Mouse (Mus musculus): ENCODE data around the gene Hsf2bp. TPM values are rescaled to one million over a fixed set of nuclear protein-coding genes. Genes with fewer than 3 reads are reported as not detected.

Hsf2bp gene
- polyA plus RNA-seq, 2 experiments: 0.07 to 0.10 TPM

- Histone ChIP-seq H3K4me3 (ENCODE audit: insufficient read depth in 1 of 2, low read depth in 2 of 2, low read length in 2 of 2) (no peak overlapping the region), H3K4me2 (ENCODE audit: low read depth) (no peak overlapping the region), H3K27me3 (ENCODE audit: control insufficient read depth, insufficient read depth, low read length) (no peaks in the 10 kb centered on the region), H3K36me3 (replicated peaks; ENCODE audit: control insufficient read depth, insufficient read depth, low read depth) (peaks cover 18% of the 10 kb centered on the region), H3K9ac (replicated peaks) (no peak overlapping the region), H3K9me3 (ENCODE audit: control insufficient read depth, low read length) (no peaks in the 10 kb centered on the region), H3K27ac (no peak overlapping the region), H3K4me1 (replicated peaks; ENCODE audit: control insufficient read depth in 2 of 2, insufficient read depth in 2 of 2, low read length in 1 of 2) (no peaks in the 10 kb centered on the region)
- TF ChIP-seq EP300 (IDR thresholded peaks at IDR 0.05; ENCODE audit: low read depth) (no peak), CTCF (IDR thresholded peaks at IDR 0.05; ENCODE audit: low read depth) (no peak)
- DNase-seq (ENCODE audit: low read depth in 3 of 3, low spot score in 3 of 3): no peak
- ATAC-seq (ENCODE audit: insufficient read depth): no peak
- WGBS (ENCODE audit: insufficient replicate concordance): 91% methylated on average over 14 of the region's 14 CpGs
Observed at GRCm38 (mm10) chr17:32061219-32061618, 25.1 kb upstream of the Hsf2bp start.

DNA sequence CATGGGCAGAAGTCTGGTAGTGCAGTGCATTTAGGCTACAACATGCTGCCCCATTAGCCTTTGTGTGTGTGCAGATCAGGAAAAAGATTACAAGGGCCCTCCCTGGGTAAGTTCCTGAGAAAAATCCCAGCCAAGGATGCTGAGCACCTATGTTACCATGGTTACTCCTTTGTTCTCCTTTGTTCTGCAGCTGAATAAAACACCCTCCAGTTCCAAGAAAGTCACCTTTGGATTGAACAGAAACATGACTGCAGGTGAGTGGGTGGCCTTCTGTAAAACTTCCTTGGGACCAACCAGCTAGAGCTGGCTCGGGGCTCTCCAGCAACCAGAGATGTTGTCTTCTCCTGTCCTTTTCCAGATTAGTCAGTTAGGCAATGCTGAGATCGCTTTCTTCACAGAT, 22.9 kb upstream of the Hsf2bp start:
- DNase-seq (ENCODE audit: low read depth in 3 of 3, low spot score in 3 of 3) (no peak), ATAC-seq (ENCODE audit: insufficient read depth) (no peak)
- Histone ChIP-seq H3K4me3 (ENCODE audit: insufficient read depth in 1 of 2, low read depth in 2 of 2, low read length in 2 of 2) (no peak overlapping the region), H3K9ac (replicated peaks) (no peak overlapping the region), H3K27me3 (ENCODE audit: control insufficient read depth, insufficient read depth, low read length) (no peaks in the 10 kb centered on the region), H3K27ac (no peak overlapping the region), H3K4me2 (ENCODE audit: low read depth) (no peak overlapping the region), H3K4me1 (replicated peaks; ENCODE audit: control insufficient read depth in 2 of 2, insufficient read depth in 2 of 2, low read length in 1 of 2) (no peaks in the 10 kb centered on the region), H3K9me3 (ENCODE audit: control insufficient read depth, low read length) (no peaks in the 10 kb centered on the region), H3K36me3 (replicated peaks; ENCODE audit: control insufficient read depth, insufficient read depth, low read depth) (peaks cover 18% of the 10 kb centered on the region)
- no peak for TF ChIP-seq EP300 (IDR thresholded peaks at IDR 0.05; ENCODE audit: low read depth)
- TF ChIP-seq CTCF (IDR thresholded peaks at IDR 0.05; ENCODE audit: low read depth): no peak
- WGBS (ENCODE audit: insufficient replicate concordance): 66% methylated on average over 2 of the region's 2 CpGs

- Histone ChIP-seq H3K9me3 (ENCODE audit: control insufficient read depth, low read length) (no peaks in the 10 kb centered on the region), H3K27ac (no peak overlapping the region), H3K4me2 (ENCODE audit: low read depth) (no peak overlapping the region), H3K4me3 (ENCODE audit: insufficient read depth in 1 of 2, low read depth in 2 of 2, low read length in 2 of 2) (no peak overlapping the region), H3K27me3 (ENCODE audit: control insufficient read depth, insufficient read depth, low read length) (no peaks in the 10 kb centered on the region), H3K36me3 (replicated peaks; ENCODE audit: control insufficient read depth, insufficient read depth, low read depth) (peaks cover 18% of the 10 kb centered on the region), H3K9ac (replicated peaks) (no peak overlapping the region), H3K4me1 (replicated peaks; ENCODE audit: control insufficient read depth in 2 of 2, insufficient read depth in 2 of 2, low read length in 1 of 2) (no peaks in the 10 kb centered on the region)
- 90% methylated on average over 2 of the region's 2 CpGs for WGBS (ENCODE audit: insufficient replicate concordance)
- ATAC-seq (ENCODE audit: insufficient read depth) (no peak), DNase-seq (ENCODE audit: low read depth in 3 of 3, low spot score in 3 of 3) (no peak)
- TF ChIP-seq CTCF (IDR thresholded peaks at IDR 0.05; ENCODE audit: low read depth) (no peak), EP300 (IDR thresholded peaks at IDR 0.05; ENCODE audit: low read depth) (no peak)
Observed at GRCm38 (mm10) chr17:32057843-32058242, 21.7 kb upstream of the Hsf2bp start.

DNA sequence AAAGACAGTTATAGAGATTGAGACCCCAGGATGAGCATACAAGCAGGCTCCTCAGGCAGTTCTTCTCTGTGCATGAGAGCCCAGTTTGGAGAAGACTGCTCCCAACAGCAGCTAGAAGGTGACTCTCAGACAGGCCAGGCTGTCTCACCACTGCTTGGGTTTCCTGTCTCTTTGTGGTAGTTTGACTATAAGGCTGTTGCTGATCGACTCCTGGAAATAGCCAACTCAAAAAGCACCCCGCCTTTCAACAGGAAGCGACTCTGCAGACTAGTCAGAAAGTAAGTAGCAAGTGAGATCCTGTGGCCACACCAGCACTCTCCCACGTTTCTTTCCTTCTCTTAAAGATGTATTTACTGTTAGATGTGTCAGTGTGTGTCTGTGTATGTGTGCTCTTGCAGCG, 17.5 kb upstream of the Hsf2bp start:
- Histone ChIP-seq H3K27me3 (ENCODE audit: control insufficient read depth, insufficient read depth, low read length) (no peaks in the 10 kb centered on the region), H3K36me3 (replicated peaks; ENCODE audit: control insufficient read depth, insufficient read depth, low read depth) (peaks cover 17% of the 10 kb centered on the region), H3K27ac (no peak overlapping the region), H3K4me2 (ENCODE audit: low read depth) (no peak overlapping the region), H3K9me3 (ENCODE audit: control insufficient read depth, low read length) (no peaks in the 10 kb centered on the region), H3K9ac (replicated peaks) (no peak overlapping the region), H3K4me3 (ENCODE audit: insufficient read depth in 1 of 2, low read depth in 2 of 2, low read length in 2 of 2) (no peak overlapping the region), H3K4me1 (replicated peaks; ENCODE audit: control insufficient read depth in 2 of 2, insufficient read depth in 2 of 2, low read length in 1 of 2) (no peaks in the 10 kb centered on the region)
- TF ChIP-seq EP300 (IDR thresholded peaks at IDR 0.05; ENCODE audit: low read depth): no peak
- TF ChIP-seq CTCF (IDR thresholded peaks at IDR 0.05; ENCODE audit: low read depth): no peak
- 71% methylated on average over 5 of the region's 5 CpGs for WGBS (ENCODE audit: insufficient replicate concordance)
- DNase-seq (ENCODE audit: low read depth in 3 of 3, low spot score in 3 of 3) (no peak), ATAC-seq (ENCODE audit: insufficient read depth) (no peak)

DNA sequence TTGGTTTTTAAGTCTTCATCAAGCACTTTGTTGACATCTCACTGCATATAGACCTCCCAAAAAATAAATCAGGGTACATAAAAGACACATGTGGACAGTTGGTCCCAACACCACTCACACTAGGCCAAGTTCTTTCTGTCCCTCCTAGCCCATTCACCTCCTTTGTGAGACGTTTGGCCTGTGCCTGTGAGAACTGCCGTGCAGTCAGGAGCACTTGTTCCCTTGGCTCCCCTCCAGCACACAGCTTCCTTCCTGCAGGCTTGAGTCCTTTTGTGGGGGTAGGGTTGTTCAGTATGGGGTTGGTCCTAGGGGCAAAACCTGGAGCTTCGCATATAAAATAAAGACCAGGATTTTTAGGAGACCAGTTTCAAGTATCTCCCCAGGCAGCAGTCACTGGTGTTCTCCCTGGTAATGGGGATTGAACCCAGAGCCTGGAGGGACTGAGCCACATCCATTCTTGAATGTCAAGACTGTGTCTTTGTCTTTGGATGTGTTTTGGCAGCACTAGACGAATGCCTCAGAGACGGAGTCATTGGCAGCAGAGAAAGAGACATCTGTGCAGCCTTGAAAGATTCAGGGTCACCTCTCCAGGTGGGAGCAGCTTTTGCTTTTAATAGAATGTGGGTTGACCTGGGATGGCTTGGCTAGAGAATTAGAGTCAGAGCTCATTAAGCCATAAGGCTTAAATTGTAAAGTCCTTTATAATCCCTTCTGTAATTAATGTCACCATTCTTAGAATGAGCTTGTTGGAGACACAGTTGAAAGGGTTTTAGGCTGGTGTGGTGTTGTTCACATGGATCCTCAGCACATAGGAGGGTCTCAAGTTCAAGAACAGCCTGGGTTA, 16.3 kb upstream of the Hsf2bp start:
- no peak for TF ChIP-seq CTCF (IDR thresholded peaks at IDR 0.05; ENCODE audit: low read depth)
- TF ChIP-seq EP300 (IDR thresholded peaks at IDR 0.05; ENCODE audit: low read depth): no peak
- Histone ChIP-seq H3K4me2 (ENCODE audit: low read depth) (no peak overlapping the region), H3K36me3 (replicated peaks; ENCODE audit: control insufficient read depth, insufficient read depth, low read depth) (peaks cover 15% of the 10 kb centered on the region), H3K4me3 (ENCODE audit: insufficient read depth in 1 of 2, low read depth in 2 of 2, low read length in 2 of 2) (no peak overlapping the region), H3K27me3 (ENCODE audit: control insufficient read depth, insufficient read depth, low read length) (no peaks in the 10 kb centered on the region), H3K27ac (no peak overlapping the region), H3K9me3 (ENCODE audit: control insufficient read depth, low read length) (no peaks in the 10 kb centered on the region), H3K4me1 (replicated peaks; ENCODE audit: control insufficient read depth in 2 of 2, insufficient read depth in 2 of 2, low read length in 1 of 2) (no peaks in the 10 kb centered on the region), H3K9ac (replicated peaks) (no peak overlapping the region)
- no peak for ATAC-seq (ENCODE audit: insufficient read depth)
- 71% methylated on average over 5 of the region's 5 CpGs for WGBS (ENCODE audit: insufficient replicate concordance)
- DNase-seq (ENCODE audit: low read depth in 3 of 3, low spot score in 3 of 3): no peak

Measured in liver, embryonic 14.5 days (tissue).